Mouse (Mus musculus) C2C12 (cell line): ENCODE measurements around the gene Frs2. TPM values are rescaled to one million over a fixed set of nuclear protein-coding genes. Genes with fewer than 3 reads are reported as not detected.
"Not testable (repeated sequence)": the region's sequence is repeated elsewhere in the genome, so short reads cannot be mapped to it uniquely, and the experiment has no call there.

Experiments
- H3K27me3 ChIP-seq: one replicate; pipeline ENCODE4 v1.6.1; 2011; ENCODE audit not compliant: control insufficient read depth, insufficient read depth, insufficient read length
- H3K36me3 ChIP-seq: one replicate; pipeline ENCODE4 v1.6.1; 2011; ENCODE audit not compliant: control insufficient read depth, insufficient read depth
- H3K4me3 ChIP-seq: one replicate; pipeline ENCODE4 v1.5.1; 2011; ENCODE audit warnings: mild to moderate bottlenecking, control low read depth; ENCODE audit not compliant: poor library complexity, insufficient read depth, severe bottlenecking
- H3K79me2 ChIP-seq: one replicate; pipeline ENCODE4 v1.6.1; 2011; ENCODE audit not compliant: control insufficient read depth, insufficient read depth
- H3K79me3 ChIP-seq: one replicate; pipeline ENCODE4 v1.6.1; 2011; ENCODE audit warnings: low read depth, control low read depth
- H3ac ChIP-seq: one replicate; pipeline ENCODE3; 2011; ENCODE audit warnings: low read depth; ENCODE audit not compliant: control insufficient read depth, insufficient read length
- CEBPB ChIP-seq: IDR thresholded peaks from one replicate; pipeline ENCODE4 v1.6.1; 2011; ENCODE audit warnings: low read depth, mild to moderate bottlenecking, control low read depth, moderate library complexity
- CTCF ChIP-seq: IDR thresholded peaks from one replicate; pipeline ENCODE4 v1.5.1; 2011; ENCODE audit not compliant: control insufficient read depth, insufficient read depth, insufficient read length
- FOSL1 ChIP-seq: IDR thresholded peaks from one replicate; pipeline ENCODE4 v1.8.0; 2011; ENCODE audit warnings: mild to moderate bottlenecking, low read length; ENCODE audit not compliant: poor library complexity, insufficient read depth, severe bottlenecking
- MAX ChIP-seq: IDR thresholded peaks from one replicate; pipeline ENCODE4 v1.6.1; 2011; ENCODE audit warnings: mild to moderate bottlenecking, control low read depth
- MYOD1 ChIP-seq: IDR thresholded peaks from one replicate; pipeline ENCODE4 v1.6.1; 2011; ENCODE audit warnings: low read depth; ENCODE audit not compliant: control insufficient read depth, insufficient read length
- MYOG ChIP-seq: IDR thresholded peaks from one replicate; pipeline ENCODE4 v1.6.1; 2011; ENCODE audit not compliant: control insufficient read depth, insufficient read length; ENCODE audit errors: extremely low read depth
- USF1 ChIP-seq: IDR thresholded peaks from one replicate; pipeline ENCODE4 v1.6.1; 2011; ENCODE audit warnings: low read depth, mild to moderate bottlenecking, control low read depth, moderate library complexity
- polyA plus RNA-seq: library from polyadenylated mRNA; unstranded; fragments of >200 nt; fragmentation: generic; extraction: Trizol; gene quantifications from one replicate; pipeline ENCODE4 v1.2.1, GENCODE M21; 2012; ENCODE audit warnings: missing spikeins

Gene Frs2
- polyA plus RNA-seq, 1 experiment: 11.0 TPM

DNA sequence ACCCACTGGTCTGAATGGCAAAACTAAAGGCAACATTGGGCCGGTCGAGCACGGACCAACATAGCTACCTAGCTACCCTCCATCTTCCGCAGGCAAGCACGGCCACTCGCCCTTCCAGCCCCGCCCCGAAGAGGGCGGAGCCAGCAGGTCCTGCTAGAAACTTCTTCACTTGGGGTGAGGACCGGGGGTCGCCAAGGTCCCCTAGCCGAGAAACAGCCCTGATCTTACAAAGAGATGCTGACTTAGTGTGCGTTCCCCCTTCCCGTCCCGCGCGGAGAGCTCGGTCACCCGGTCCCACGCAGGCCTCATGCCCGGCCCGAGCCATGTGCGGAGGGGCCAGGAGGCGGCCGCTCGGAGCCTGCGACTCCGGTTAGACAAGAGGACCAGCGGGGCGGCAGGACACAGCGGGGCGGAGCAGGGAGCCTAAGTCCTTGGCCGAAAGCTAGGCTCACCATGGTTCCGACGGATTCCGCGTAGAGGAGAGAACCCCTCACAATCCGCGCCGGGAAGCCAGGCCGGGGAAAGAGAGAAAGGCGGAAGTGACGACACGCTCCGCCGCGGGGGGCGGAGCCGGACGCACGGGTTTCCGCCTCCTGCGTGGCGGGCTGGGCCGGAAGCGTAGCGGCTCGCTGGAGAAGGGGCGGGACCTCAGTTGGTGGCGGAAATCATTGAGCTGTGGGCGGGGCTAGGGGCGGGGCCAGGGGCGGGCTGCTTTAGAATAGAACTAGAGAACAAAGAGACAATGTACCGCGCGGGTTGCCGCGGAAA, 84.9 kb downstream of the Frs2 start, which contains the start of gene Cct2:
Cct2 (minus strand) TSS at position 561 of the 768 bp plus-strand sequence.
- Histone ChIP-seq H3K79me3 (peaks cover 47% of the 10 kb centered on the region), H3K36me3 (peaks cover 40% of the 10 kb centered on the region), H3K79me2 (peaks cover 52% of the 10 kb centered on the region), H3K4me3 (peak within 1 kb of the TSS; percentile 97), H3ac (peak within 1 kb of the TSS; percentile 99), H3K27me3 (no peaks in the 10 kb centered on the region)
- peak; percentile 85 for TF ChIP-seq MAX
- no peak for TF ChIP-seq CEBPB

DNA sequence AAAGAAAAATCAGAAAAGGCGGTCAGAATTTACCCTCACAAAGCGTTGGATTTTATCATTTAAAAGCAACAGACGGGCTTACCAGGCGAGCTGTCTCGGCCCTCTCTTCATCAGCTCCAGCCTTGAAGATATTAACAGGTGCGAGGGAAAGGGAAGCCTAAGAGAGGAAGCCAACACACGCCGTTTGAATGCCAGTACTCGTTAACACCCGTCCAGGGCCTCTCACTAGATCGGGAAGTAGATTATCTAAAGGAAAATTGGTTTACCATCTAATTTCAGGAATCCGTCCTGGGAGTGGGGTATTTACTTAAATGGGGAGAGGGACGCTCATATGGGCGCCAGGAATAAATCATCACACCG, 85.5 kb downstream of the Frs2 start:
- Histone ChIP-seq H3K4me3 (peak overlapping the region; percentile 97), H3ac (peak overlapping the region; percentile 99), H3K36me3 (peaks cover 45% of the 10 kb centered on the region), H3K79me2 (peaks cover 58% of the 10 kb centered on the region), H3K79me3 (peaks cover 51% of the 10 kb centered on the region), H3K27me3 (no peaks in the 10 kb centered on the region)
- TF ChIP-seq CEBPB: no peak

DNA sequence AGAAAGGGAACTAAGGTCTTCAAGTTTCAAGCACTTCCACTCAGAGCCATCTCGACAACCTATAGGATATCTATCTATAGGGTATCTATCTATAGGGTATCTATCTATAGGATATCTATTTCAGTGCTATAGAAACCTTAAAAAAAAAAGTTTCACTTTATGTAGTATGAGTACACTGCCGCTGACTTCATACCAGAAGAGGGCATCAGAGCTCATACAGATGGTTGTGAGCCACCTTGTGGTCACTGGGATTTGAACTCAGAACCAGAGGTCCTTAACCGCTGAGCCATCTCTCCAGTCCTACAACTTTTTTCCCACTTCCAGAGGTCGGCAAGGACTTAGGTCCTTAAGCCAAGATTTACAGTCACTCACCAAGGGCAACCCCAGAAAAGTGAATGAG, 92.7 kb downstream of the Frs2 start:
- H3ac ChIP-seq: no peak overlapping the region
- no peaks in the 10 kb centered on the region for H3K27me3 ChIP-seq
- H3K79me2 ChIP-seq: peaks cover 66% of the 10 kb centered on the region
- H3K36me3 ChIP-seq: peaks cover 100% of the 10 kb centered on the region
- H3K79me3 ChIP-seq: peaks cover 50% of the 10 kb centered on the region
- TF ChIP-seq MAX (no peak), USF1 (no peak), MYOD1 (no peak)
- no peak overlapping the region for H3K4me3 ChIP-seq

DNA sequence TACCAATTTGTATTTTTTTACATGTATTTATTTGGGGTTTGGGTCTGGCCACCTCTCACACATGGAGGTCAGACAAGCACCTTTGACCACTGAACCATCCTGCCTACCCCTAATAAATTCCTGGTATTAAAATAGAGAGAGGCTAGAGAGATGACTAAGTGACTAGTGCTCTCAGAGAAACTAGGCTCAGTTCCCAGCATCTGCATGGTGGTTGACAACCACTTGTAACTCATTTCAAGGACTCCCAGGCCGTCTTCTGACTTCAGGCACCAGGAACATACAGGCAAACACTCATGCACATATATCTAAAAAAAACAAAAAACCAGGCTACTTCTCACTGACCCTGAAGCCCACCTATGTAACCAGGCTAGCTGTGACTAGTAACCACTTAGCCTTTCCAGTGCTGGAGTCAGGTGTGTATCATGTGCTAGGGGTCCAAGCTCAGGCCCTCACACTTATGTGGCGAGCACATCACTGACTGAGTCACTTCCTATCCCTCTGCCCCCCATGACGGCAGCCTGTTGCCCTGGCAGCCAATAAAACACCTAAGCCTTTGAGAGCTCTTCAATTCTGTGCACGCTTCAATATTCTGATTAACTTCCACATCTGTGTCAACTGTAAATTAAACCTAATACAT, 98.3 kb downstream of the Frs2 start:
- H3K36me3 ChIP-seq: peaks cover 60% of the 10 kb centered on the region
- H3K79me2 ChIP-seq: peaks cover 10% of the 10 kb centered on the region
- TF ChIP-seq CEBPB (no peak), MAX (no peak), FOSL1 (no peak), MYOD1 (no peak), CTCF (no peak), MYOG (no peak), USF1 (no peak)
- no peak overlapping the region for H3K4me3 ChIP-seq
- peaks cover 9% of the 10 kb centered on the region for H3K79me3 ChIP-seq
- H3ac ChIP-seq: no peak overlapping the region
- H3K27me3 ChIP-seq: no peaks in the 10 kb centered on the region

DNA sequence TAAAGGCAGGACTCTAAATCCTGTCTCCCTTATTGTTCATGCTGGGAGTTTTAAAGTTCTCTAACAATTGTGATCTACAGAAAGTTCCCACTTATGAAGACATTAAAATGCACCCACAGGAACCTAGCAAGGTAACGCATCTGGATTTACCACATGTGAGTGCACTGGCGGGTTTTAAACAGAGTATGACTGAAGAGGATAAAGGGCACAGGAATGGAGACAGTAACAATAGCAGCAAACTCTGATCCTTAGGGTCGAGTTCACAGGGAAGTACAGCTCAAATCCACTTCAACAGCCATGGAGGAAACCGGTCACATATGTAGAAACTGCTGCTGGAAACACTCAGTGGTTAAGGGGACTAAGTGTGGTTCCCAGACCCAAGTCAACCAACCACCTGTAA, 99.1 kb downstream of the Frs2 start:
- Histone ChIP-seq H3K79me3 (peaks cover 9% of the 10 kb centered on the region), H3K79me2 (peaks cover 10% of the 10 kb centered on the region), H3K36me3 (peaks cover 52% of the 10 kb centered on the region), H3K27me3 (no peaks in the 10 kb centered on the region), H3ac (no peak overlapping the region), H3K4me3 (no peak overlapping the region)
- TF ChIP-seq CEBPB: no peak
- TF ChIP-seq MYOD1: no peak
- TF ChIP-seq CTCF: no peak
- TF ChIP-seq FOSL1: no peak
- TF ChIP-seq USF1: no peak
- no peak for TF ChIP-seq MAX
- no peak for TF ChIP-seq MYOG

DNA sequence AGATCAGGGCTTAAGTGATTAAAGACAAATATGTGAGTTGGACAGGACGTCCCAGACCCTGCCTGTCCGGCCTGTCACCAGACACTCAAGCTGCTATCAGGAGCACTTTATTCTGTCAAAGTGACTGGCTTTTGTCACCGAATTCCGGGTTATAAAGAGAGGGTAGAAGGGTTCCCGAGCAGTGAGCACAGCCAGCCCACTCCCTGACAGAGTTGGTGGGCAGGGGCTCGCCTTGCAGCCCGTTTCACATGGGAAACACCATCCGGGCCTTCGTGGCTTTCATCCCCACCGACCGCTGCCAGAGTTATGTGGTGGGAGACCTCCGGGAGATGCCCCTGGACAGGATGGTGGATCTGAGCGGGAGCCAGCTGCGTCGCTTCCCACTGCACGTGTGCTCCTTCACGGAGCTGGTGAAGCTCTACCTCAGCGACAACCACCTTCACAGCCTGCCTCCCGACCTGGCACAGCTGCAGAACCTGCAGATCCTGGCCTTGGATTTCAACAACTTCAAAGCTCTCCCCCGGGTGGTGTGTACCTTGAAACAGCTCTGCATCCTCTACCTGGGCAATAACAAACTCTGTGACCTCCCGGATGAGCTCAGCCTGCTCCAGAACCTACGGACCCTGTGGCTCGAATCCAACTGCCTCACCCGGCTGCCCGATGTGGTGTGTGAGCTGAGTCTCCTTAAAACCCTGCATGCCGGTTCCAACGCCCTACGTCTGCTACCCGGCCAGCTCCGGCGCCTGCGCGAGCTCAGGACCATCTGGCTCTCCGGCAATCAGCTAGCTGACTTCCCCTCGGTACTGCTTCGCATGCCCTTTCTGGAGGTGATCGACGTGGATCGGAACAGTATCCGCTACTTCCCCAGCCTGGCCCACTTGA, 102.9 kb downstream of the Frs2 start, which contains the start of gene Lrrc10:
Lrrc10 (plus strand) TSS at position 167 of the 882 bp plus-strand sequence.
- Histone ChIP-seq H3K79me2 (no peaks in the 10 kb centered on the region), H3K79me3 (no peaks in the 10 kb centered on the region), H3K36me3 (peaks cover 13% of the 10 kb centered on the region), H3ac (no peak within 1 kb of the TSS), H3K27me3 (no peaks in the 10 kb centered on the region), H3K4me3 (no peak within 1 kb of the TSS)
- TF ChIP-seq FOSL1 (no peak), CTCF (no peak)

DNA sequence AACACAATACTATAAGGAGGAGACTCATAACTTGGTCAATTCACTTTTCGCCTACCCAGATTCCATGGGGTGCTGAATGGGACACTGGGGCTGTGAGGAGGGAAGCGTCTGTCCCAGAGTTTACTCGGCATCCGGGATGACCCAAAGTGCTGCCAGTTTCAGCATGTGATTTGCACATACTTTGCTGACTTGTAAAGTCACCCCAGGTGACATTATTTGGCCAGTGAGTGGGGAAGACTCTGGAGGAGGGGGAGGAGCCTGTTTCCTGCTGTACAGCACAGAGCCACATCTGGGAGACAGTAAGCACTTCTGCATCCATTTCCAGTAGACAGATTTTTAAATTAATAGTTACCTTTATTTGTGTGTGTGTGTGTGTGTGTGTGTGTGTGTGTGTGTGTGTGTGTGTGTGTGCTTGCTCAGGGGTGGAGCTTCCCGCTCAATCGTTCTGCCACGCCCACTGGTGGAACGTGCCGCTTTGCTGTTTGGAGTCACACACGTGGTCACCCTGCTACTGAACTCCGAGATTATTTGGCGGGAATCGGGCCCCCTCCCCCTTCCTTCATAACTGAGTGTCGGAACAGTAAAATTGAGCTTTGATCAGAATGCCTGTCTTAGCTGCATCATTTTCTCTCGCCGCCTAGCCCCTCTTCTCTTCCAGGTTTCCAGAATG, 104.7 kb downstream of the Frs2 start:
- H3K27me3 ChIP-seq, H3ac ChIP-seq, H3K4me3 ChIP-seq, H3K36me3 ChIP-seq, H3K79me3 ChIP-seq, H3K79me2 ChIP-seq: not testable (repeated sequence)
